Mouse (Mus musculus): ENCODE measurements around the gene Gm49337. TPM values are rescaled to one million over a fixed set of nuclear protein-coding genes. Genes with fewer than 3 reads are reported as not detected.

Gene Gm49337
- under 1 TPM in 1 of 2 experiments, not detected in 1; 0.47 TPM for total RNA-seq (2021)
- long read RNA-seq, experiment 1: 0 reads
- long read RNA-seq, experiment 2: 0 reads

DNA sequence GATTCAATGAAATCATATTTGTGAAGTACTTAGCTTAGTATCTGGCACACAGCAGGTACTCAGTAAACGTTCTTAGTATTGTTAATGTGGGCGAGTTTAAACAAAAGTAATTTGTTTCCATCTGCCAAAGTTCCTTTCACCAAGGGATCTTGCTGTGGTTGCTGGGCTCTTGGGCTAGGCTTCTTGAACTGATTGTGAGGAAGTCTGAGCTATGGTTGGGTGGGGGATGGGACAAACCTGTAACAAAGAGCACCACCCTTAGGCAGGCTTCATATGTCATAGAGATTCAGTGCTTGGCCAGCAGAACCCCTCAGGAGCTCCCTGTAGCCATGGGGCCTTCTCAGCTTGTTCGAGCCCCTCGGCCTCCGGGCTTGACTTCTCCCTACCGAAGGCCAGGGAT lies at the start of gene Gm49337, which contains the start of gene 1700042G07Rik:
Gene Gm49337 (plus strand): TSS at position 313 of the 400 bp plus-strand sequence.
Gene 1700042G07Rik (plus strand): TSS at position 301 of the 400 bp plus-strand sequence.
- intact Hi-C loops (cut with DNase I): no loop called here
- no peak within 1 kb of the TSS for H3K4me3 ChIP-seq
- TF ChIP-seq CTCF (IDR thresholded peaks at IDR 0.05): no peak
- peak within 1 kb of the TSS; percentile 87 for H3K27ac ChIP-seq
- DNase-seq: no peak

GRCm38 (mm10) chr4:116123602-116124519 lies 49.3 kb upstream of the Gm49337 start, which contains the start of the genes Rad54l and Pomgnt1:
TSS of gene Rad54l (minus strand) at chr4:116123690.
TSS of gene Pomgnt1 (plus strand) at chr4:116123840.
- peak; percentile 87 for DNase-seq
- intact Hi-C loops (cut with DNase I): no loop called here
- Histone ChIP-seq H3K27ac (peak within 1 kb of the TSS; percentile 81), H3K4me3 (peak within 1 kb of the TSS; percentile 75)
- peak; percentile 26 for TF ChIP-seq CTCF (IDR thresholded peaks at IDR 0.05)

DNA sequence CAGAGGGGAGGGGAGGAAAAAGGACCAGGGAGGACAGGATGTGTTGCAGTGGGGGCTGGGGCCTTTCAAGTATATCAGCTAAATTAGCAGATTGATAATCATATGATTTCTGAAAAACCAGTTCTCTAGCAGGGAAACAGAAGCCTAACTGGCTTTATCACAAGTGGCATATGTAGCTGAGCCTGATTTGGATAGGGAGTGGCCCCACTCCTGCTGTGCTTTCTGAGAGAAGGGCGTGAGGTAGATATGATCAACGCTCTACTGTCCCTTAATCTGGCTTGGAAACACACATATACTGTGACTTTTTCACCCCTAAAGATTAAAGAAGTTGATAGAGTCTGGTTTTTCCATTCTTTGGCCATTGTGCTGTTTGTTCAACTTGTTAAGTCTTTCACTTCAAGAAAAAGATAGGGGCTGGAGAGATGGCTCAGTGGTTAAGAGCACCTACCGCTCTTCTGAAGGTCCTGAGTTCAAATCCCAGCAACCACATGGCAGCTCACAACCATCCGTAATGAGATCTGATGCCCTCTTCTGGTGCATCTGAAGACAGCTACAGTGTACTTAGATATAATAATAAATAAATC lies 47.3 kb upstream of the Gm49337 start:
- no peak for DNase-seq
- intact Hi-C loops (cut with DNase I): no loop called here

GRCm38 (mm10) chr4:116127956-116128355 lies 45.2 kb upstream of the Gm49337 start:
- Histone ChIP-seq H3K27ac (no peak overlapping the region), H3K4me3 (no peak overlapping the region)
- intact Hi-C loops (cut with DNase I): no loop called here
- no peak for DNase-seq
- TF ChIP-seq CTCF (IDR thresholded peaks at IDR 0.05): no peak

More for the DNA sequence above, 47.3 kb upstream of the Gm49337 start:
- no peak for TF ChIP-seq CTCF (IDR thresholded peaks at IDR 0.05)
- Histone ChIP-seq H3K4me3 (no peak overlapping the region), H3K27ac (no peak overlapping the region)

DNA sequence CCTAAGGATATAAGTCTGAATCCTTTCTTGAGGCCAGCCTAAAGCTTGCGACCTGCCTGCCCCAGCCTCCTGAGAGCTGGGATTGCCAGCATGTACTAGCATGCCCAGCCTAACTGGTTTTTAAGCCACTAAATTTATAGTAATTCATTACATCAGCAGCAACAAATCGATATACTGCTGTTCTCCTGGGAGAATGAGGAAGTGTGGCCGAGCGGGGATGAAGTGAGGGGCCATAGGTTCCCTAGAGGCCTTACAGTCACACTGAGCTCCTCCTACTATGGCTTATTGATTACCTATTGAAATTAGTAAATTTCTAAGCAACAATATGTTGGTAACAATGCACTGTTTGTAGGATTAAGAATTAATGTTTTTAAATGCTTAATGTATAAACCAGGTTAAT lies 40.1 kb upstream of the Gm49337 start:
- TF ChIP-seq CTCF (IDR thresholded peaks at IDR 0.05): no peak
- intact Hi-C loops (cut with DNase I): no loop called here
- H3K4me3 ChIP-seq: no peak overlapping the region

DNA sequence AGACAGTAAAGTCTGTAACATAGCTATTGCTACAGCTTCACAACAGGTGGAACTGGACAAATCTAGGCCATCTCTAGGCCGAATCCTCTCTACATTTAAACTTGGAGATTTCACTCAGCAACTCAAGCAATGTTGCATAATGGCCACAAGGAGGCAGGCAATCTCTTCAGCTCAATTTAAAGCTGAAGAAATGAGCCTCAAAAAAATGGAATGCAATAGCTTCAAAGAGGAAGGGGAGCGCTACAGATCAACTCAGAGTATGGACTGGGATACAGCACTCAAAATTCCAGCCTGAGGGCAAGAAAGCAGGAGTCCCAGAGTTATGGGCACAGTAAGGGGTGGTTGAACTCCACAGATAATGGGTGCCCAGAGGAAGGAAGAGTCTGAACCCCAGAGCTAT lies 38.2 kb upstream of the Gm49337 start:
- no peak overlapping the region for H3K27ac ChIP-seq
- H3K4me3 ChIP-seq: no peak overlapping the region
- intact Hi-C loops (cut with DNase I): no loop called here
- TF ChIP-seq CTCF (IDR thresholded peaks at IDR 0.05): peak; percentile 82
- DNase-seq: no peak

More for the DNA sequence above, 40.1 kb upstream of the Gm49337 start:
- H3K27ac ChIP-seq: no peak overlapping the region
- no peak for DNase-seq

GRCm38 (mm10) chr4:116137421-116137996 lies 35.7 kb upstream of the Gm49337 start:
- no peak for TF ChIP-seq CTCF (IDR thresholded peaks at IDR 0.05)
- DNase-seq: no peak
- Histone ChIP-seq H3K27ac (no peak overlapping the region), H3K4me3 (no peak overlapping the region)
- intact Hi-C loops (cut with DNase I): no loop called here

- no peak overlapping the region for H3K4me3 ChIP-seq
- peak overlapping the region; percentile 93 for H3K27ac ChIP-seq
- intact Hi-C loops (cut with DNase I): no loop called here
- TF ChIP-seq CTCF (IDR thresholded peaks at IDR 0.05): no peak
- no peak for DNase-seq
Observed at GRCm38 (mm10) chr4:116140801-116141574, 32.2 kb upstream of the Gm49337 start.

GRCm38 (mm10) chr4:116141736-116142135 lies 31.4 kb upstream of the Gm49337 start:
- DNase-seq: no peak
- no peak for TF ChIP-seq CTCF (IDR thresholded peaks at IDR 0.05)
- Histone ChIP-seq H3K27ac (peak overlapping the region; percentile 93), H3K4me3 (no peak overlapping the region)
- intact Hi-C loops (cut with DNase I): no loop called here

- intact Hi-C loops (cut with DNase I): no loop called here
- Histone ChIP-seq H3K4me3 (peak overlapping the region; percentile 79), H3K27ac (peak overlapping the region; percentile 93)
- DNase-seq: no peak
- TF ChIP-seq CTCF (IDR thresholded peaks at IDR 0.05): no peak
Observed at GRCm38 (mm10) chr4:116142269-116142668, 30.9 kb upstream of the Gm49337 start.

- intact Hi-C loops (cut with DNase I): no loop called here
- H3K4me3 ChIP-seq: peak overlapping the region; percentile 79
- H3K27ac ChIP-seq: peak overlapping the region; percentile 93
- peak; percentile 65 for DNase-seq
- no peak for TF ChIP-seq CTCF (IDR thresholded peaks at IDR 0.05)
Observed at GRCm38 (mm10) chr4:116143317-116143811, 29.8 kb upstream of the Gm49337 start.

All from gastrocnemius, adult 2 months (tissue).